Mouse (Mus musculus) left cerebral cortex, adult 11 months (tissue): Measurements from ENCODE around the gene Lasp1.
A peak's percentile ranks its signal among the peaks of the same experiment; 100 is the strongest.

Experiments used
- DNase-seq: peaks from one replicate; pipeline ENCODE4 v3.0.0; 2022; ENCODE audit warnings: low spot score

The Lasp1 gene

DNA sequence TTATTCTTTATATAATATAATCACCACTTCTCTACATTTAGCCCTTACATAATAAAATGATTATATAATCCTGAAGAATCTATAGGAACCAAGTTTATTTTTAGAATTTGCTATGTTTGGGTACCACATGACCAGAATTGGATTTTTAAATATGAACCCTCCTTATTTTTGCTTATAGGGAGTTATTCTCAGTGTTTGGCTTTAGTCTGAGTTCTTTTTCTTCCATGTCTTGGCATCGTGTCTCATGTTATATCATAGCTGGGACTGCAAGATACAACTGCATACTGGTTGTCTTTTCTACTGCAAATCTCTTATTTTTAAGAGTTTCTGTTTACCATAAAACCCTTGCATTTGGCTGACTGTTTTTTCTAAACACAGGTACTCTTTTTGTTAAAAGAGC is 75.6 kb downstream of the Lasp1 start:
- DNase-seq, result no peak

DNA sequence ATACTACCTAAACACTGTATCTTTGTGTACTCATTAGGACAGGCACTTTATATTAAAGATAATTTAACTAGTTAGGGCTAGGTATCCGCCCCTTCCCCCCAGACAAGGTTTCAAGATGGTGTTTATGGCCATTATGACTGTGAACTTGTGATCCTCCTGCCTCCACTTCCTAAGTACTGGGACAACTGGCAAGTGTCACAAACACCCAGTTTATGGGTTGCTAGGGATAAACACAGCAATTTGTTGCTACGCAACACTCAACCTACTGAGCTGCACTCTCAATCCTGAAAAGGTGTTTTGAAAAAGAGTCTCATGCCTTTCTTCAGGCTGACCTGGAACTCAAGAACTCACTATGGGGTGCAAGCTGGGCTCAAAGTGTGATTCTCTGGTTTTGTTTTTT is 78.5 kb downstream of the Lasp1 start:
- no peak for DNase-seq

DNA sequence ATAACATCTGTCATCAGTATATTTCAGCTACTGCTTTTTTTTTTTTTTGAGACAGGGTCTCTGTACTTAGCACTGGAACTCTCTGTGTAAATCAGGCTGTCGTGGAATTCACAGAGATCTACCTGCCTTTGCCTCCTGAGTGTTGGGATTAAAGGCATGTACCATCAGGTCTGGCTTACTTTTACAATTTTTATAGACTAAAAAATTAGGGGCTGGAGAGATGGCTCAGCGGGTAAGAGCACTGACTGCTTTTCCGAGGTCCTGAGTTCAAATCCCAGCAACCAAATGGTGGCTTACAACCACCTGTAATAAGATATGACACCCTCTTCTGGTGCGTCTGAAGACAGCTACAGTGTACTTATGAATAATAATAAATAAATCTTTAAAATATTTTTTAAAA is 81.6 kb downstream of the Lasp1 start:
- DNase-seq, result no peak

DNA sequence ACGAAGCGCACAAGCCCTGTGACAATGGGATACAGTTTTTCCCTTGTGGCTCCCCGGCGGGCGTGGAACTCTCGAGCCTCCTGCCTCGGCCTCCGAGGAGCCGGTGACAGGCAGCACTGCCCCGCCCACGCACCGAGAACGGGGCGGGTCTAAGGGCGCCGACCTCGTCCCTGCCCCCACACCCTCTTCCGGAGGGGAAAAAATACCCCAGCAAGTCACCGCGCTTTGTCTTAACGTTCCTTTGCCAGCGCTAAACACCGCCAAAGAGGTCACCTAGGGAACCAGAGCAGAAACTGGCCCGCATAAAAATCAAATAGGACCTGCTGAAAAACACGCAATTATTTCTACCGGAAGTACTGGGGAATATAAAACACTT is 84.7 kb downstream of the Lasp1 start:
- peak; percentile 57 for DNase-seq

DNA sequence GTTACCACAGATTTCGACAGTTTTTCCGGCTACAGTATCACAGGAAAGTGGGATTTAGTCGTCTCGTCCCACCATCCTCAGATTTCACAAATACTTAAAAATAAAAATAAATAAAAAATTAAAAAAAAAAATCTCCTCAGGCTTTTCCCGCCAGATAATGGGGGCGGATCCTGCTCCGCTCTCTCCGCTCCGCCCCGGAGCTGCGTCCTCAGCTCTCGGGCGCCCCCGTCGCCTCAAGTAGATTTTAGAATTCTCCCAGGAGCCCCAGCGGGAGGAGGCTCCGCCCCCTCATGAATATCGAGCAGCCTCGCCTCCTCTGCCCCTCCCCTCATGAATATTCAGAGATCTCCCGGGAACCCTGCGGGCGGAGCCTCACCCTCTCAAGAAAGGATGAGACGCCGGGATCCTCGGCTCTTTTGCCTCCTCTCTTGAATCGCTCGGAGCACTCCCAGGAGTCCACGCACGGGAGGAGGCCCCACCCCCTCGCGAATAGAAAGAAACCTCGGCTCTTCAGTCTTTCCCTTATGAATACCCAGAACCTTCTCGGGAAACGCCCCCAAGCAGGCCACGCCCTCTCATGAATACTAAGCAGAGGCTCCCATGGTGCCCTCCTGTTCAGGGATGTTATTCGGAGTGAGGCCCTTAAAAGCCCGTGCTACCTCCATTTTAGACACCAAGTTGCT is 85.3 kb downstream of the Lasp1 start, which contains the start of gene Fbxo47:
Gene Fbxo47 (minus strand): TSS at position 237 of the 683 bp plus-strand sequence.
- DNase-seq, result peak; percentile 97

DNA sequence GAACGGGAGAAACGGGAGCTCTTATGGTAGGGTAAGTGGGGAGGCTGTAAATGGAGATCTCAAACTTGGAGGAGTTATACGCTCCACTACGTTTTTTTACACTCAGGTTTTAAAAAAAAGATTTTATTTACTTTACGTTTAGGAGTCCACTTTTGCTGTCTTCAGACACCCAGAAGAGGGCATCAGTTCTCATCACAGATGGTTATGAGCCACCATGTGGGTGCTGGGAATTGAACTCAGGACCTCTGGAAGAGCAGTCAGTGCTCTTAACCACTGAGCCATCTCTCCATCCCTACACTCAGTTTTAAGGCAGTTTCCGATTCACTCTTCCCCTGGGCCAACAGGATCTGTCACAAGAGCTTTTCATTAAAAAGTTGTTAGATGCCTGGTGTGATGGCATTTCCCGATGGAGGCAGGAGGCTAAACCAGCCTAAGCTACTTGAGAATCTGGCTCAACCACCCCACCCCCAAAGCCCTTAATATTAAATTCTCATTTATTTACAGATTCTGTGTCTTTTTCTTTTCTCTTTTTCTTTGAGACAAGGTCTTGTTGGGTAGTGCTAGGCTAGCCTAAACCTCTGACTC is 85.9 kb downstream of the Lasp1 start:
- no peak for DNase-seq

DNA sequence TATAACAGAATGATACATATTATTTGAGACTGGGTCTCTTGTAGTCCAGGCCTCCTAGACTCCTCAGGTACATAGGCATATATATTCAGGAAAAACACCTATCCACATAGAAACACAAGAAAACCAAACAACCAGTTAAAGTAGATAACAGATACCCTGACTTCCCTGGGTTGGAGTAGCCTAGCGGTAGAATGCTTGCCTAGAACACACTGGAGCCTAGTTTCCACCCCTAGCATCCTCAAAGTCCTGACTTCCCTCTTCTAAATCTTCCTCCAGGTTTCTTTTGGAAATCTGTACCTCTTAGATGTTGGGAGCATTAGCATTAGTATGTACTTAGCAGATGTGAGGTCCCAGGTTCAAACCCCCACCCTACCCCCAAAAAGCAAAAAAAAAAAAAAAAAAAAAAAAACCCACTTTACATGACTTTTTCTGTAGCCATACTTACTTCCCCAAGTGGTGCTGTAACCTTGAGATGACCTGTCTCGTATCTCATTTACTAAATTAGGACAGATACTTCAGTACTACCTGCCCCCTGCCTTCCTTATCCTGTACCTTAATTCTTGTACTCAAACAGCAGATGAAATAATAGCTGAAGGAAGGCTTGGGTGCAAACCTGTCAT is 86.6 kb downstream of the Lasp1 start:
- no peak for DNase-seq
